In the genomic region with DNA sequence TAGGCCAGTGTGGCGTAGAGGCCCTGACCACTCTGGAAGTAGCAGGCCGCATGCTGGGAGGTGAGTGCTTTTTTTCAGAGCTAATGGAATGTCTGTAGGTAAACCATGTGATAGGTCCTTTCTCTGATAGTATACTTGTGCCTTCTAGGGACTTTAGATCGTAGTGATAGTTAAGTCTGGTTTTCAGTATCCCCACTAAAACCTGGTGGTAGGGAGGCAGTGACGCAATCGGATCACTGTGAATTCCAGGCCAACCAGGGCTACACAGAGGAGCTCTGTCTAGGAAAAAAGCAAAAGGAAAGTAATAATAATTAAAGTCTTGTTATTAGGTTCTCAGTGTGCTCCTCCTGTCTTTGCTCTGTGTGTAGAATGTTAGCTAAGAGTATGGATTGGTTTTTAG, we compare ENCODE assay signal across 1 mouse cellular context.
TF ChIP-seq lines count a peak whose summit lies in the region.

No protein-coding gene starts in this region.

TF ChIP-seq in MEL, 35 proteins besides CTCF, POLR2A, EP300 and RAD21:
- TF ChIP-seq GABPA (IDR thresholded peaks at IDR 0.05; ENCODE audit: low read depth, low read length) (no peak), ELF1 (IDR thresholded peaks at IDR 0.05; ENCODE audit: low read depth, low read length) (no peak), E2F4 (IDR thresholded peaks at IDR 0.05; ENCODE audit: borderline replicate concordance, low read depth, low read length) (no peak), SIN3A (IDR thresholded peaks at IDR 0.05; ENCODE audit: low read length) (peak; percentile 2; the same call in 1 of the 2 replicates)
